Mouse (Mus musculus) adrenal gland (tissue): Measurements from ENCODE around the gene Gpr137.
"Not testable (repeated sequence)": the region's sequence is repeated elsewhere in the genome, so short reads cannot be mapped to it uniquely, and the experiment has no call there.

Source experiments
- intact Hi-C: fragments of 180-260 bp; cut with DNase I; formaldehyde crosslinking; loops from one replicate; pipeline ENCODE4 v1.15.1; 2025

Gpr137 gene

DNA sequence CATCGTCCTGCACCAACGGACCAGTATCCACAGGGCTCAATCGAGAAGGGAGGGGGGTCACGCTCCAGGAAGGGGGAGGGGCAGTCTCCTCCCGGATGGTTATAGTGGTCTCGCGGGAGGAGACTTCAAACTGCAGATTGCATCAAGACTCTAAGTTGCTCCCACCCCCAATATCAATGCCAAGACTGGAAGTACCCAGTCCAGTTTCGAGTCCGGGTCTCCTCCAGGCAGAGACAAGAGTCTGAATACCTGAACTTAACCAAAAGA is 17.0 kb downstream of the Gpr137 start, which contains the start of gene Catsperz:
TSS of gene Catsperz (minus strand) at position 74 of the 267 bp plus-strand sequence.
- intact Hi-C loops, result loop anchor here (5.0 kb wide), 1 partner anchor 47 kb away; the partner anchor contains the start of gene Ppp1r14b

DNA sequence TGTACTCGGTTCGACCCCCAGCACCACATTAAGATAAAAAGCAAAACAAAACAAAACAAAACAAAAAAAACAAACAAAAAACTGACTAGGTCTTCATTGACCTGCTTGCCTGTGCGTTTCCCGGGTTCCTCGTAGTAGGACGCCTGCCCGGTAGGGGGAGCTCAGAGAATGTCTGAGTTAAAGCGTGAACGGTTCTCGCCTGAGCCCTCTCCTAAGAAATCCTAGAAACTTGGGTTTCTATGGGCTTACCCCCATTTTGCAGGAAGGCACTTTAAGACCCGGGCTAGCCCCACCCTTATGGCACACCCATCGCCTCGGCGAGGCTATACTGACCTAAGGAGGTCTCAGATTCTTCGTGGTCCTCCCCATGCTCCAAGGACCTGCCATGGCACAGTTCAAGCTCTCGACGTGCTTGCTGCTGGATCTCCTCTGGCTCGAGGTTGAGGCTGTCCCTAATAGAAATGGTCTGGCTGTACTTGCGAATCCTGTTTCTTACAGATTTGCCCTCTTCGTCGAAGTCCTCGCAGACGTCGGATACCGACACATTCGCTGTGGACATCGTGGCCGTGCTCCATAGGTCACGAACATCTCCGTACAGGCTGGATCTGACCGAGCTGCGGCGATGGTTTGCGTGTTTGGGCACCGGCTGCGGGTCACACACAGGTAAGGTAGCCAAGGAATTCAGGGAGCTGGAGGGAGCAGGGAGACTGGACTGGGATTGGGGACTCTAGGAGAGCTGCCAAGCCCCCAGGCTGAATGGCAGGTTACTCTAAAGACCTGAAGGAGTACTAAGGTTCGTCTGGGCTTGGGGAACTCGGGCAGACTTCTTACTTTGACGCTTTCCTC is 17.6 kb downstream of the Gpr137 start:
- intact Hi-C loops, result loop anchor here (5.0 kb wide), 1 partner anchor 48 kb away; the partner anchor contains the start of gene Ppp1r14b

- intact Hi-C loops, result no loop called here
Observed at GRCm38 (mm10) chr19:6922901-6923735, 19.2 kb downstream of the Gpr137 start.

DNA sequence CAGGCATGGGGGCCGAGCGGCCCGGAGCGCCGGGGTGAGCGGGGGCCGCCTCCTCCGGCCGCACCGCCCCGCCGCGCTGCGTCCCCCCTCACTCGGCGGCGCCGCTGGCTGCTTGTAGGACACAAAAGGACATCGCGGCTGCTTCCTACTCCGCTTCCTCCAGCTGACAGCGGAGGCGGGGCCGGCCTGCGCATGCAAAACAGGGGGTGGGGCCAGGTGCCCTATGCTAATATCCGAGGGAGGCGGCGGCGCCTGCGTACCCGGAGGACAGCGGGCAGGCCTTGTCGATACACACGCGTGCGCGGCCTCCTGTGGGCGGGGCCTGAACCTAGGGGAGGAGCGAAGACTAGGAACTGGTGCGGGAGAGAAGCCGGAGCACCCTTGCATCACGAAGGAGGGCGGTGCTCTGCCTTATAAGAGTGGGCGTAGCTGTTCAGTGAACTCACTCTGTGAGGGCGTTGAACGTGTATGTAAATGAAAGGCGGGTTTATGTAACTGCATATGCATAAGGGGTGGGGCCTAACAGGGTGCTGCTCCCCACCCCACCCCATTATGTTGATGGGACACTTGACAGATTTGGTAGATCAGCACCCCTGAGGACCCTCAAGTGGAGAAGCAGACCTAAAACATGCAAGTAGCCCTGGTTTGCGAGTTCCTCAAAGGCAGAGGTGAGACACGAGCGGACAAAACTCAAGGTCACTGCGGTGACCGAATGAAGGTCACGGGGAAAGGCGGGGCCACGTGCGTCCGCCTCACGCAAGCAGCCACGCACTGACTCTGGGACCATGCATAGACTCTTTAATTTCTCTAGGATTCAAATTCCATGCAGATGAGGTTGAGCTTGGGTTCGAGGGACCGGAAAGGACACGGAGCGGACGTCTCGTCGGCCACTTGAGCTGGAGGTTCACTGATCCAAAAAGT is 20.4 kb downstream of the Gpr137 start, which contains the start of gene Esrra:
TSS of gene Esrra (minus strand) at position 167 of the 921 bp plus-strand sequence.
- intact Hi-C loops, result no loop called here

DNA sequence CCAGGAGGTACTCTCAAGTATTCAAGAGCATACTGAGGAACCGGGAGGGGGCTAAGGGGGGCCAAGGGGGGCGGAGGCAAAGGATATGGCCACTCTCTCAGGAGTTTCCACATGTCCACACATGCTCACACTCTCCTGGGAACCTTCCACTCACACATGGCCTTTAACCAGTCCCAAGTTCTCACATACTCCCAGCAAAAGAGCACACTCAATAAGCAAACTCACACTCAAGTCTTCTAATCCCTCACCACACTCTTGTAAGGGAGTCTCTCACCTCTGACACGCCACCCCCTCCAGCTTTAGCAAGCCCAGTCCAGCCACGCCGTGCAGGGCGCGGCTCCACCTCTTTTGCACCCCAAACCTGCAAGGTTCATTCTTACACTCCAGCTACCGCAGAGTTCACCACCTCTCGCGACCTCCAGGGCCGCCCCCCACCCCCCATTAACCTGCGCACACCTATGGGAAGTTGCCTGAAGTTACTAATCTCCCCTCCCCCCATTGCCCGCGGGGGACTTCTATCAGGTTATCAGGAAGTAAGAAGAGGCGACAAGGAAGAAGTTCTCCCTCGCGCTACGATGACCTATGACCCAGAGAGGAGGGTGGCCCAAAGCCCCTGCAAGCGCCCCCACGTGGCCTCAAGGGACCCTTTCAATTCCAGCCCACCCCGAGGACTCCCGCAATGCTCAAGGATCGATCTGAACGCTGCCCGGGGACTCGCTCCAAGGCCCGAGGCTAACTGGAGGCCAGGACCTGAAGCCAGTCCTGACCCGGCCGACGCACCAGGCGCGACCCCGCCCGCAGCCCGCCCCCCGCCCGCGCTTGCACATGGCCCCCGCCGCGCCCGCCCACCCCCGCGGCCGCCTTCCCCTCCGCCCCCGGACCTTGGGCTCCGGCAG is 21.3 kb downstream of the Gpr137 start:
- intact Hi-C loops, result no loop called here

DNA sequence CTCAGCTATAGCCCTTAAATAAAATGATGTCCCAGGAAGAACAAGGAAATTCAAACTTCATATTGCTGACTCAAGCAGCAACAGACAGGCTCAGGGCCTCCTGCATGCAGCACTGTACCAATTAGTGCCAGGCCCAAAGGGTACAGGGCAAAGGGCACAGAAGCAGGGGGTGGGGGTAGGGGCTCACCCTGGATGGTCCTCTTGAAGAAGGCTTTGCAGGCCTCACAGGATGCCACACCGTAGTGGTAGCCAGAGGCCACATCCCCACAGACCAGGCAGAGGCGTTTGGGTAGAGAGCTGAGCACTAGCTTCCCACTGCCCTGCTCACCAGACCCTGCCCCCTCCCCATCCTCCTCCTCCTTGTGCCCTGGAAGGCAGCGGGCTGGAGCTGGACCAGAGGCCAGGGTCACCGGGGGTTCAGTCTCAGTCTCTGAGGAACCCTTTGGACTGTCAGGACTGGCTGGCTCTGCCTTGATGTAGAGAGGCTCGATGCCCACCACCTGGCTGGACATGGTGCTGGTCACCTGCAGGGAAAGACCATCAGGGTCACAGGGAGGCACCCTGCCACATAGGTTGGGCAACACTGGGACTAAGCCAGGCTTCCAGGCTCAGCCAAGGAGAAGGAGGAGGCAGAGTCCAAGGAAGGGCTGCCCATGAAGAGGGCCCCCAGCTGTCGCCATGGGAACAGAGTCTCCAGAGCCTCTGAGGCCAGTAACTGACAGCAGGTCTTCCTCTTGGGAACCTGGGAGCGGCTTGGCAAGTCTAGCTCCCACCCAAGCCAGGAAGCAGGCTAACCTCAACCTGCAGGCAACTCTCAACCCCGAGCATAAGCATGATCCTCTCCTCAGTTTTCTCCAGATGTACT is 22.2 kb downstream of the Gpr137 start:
- intact Hi-C loops, result no loop called here

DNA sequence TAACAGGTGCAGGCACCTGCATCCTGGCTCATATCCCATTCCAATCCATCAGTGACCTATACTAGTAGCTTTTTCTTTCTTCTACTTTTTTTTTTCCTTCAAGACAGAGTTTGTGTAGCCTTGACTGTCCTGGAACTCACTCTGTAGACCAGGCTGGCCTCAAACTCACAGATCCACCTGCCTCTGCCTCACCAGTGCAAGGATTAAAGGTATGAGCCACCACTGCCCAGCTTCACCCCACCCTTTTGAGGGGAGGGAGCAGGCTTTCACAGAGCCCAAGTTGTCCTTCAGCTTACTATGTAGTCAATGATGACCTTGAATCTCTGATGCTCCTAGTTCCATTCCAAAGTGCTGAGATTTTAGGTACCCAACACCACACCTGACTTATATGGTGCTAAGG is 22.8 kb downstream of the Gpr137 start:
- intact Hi-C loops, result no loop called here

GRCm38 (mm10) chr19:6918321-6918720 is 24.0 kb downstream of the Gpr137 start:
- intact Hi-C loops, result no loop called here

- intact Hi-C loops, result no loop called here
Observed at GRCm38 (mm10) chr19:6916496-6916895, 25.8 kb downstream of the Gpr137 start.

GRCm38 (mm10) chr19:6915276-6915675 is 27.0 kb downstream of the Gpr137 start:
- intact Hi-C loops, result no loop called here

- intact Hi-C loops, result no loop called here
Observed at GRCm38 (mm10) chr19:6914540-6914939, 27.7 kb downstream of the Gpr137 start.

DNA sequence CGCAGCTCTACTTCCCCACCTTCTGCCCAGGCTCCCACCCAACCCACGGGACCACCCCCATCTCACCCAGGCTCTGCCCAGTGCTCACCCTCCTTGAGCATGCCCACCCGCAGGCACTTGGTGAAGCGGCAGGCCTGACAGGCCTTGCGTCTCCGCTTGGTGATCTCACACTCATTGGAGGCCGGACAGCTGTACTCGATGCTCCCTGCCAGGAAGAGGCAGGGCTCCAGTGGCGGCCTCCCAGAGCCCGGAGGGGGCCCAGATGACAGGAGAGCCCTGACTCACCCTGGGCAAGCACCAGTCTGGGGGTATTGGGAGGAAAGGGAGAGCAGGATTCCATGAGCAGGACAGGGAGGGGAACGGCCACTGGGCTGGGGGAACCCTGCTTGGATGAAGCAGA is 28.3 kb downstream of the Gpr137 start:
- intact Hi-C loops, result no loop called here

DNA sequence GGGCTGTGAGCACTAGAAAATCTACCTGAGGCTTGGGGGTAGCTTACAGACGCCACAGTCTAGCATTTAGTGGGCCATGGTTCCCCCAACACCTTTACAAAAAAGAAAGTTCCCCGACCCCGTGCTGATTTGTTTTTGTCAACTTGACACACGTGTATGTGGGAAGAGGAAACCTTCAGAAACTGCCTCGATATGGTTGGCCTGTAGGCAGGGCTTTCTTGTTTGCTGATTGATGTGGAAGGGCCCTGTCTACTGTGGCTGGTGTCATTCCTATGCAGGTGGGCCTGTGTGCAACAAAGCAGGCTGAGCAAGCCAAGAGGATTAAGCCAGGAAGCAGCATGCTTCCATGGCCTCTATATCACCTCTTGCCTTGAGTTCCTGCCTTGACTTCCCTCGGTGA is 29.2 kb downstream of the Gpr137 start:
- intact Hi-C loops, result no loop called here

DNA sequence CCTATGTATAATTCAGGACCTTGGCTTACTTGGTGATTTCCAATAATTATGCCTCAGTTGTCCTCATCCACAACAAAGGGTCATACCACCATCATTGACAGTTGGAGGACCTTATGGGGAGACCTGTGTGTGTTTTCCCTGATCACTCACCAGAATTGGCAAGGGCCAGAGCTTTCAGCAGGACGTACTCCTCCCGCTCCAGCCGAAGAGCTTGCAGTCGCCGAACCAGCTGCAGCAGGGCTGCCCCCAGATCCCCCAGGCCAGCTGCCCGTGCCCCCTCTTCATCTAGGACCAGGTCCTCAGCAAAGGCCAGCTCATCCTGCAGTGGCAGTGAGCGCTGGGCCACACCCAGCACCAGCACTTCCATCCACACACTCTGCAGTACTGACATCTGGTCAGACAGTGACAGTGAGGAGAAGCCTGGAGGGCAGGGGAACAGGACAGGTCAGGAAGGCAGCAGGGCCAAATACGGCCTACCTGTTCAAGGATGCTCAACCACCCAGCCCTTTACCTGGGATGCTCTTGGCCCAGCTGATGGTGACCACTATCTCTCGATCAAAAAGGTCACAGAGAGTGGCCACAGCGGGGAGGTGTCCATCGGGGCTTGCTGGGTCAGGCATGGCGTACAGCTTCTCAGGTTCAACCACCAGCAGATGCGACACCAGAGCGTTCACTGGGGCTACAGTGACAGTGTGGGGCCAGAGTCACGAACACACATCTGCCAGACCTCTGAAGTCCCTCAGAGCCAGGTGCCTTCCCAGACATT is 29.9 kb downstream of the Gpr137 start:
- intact Hi-C loops, result no loop called here

DNA sequence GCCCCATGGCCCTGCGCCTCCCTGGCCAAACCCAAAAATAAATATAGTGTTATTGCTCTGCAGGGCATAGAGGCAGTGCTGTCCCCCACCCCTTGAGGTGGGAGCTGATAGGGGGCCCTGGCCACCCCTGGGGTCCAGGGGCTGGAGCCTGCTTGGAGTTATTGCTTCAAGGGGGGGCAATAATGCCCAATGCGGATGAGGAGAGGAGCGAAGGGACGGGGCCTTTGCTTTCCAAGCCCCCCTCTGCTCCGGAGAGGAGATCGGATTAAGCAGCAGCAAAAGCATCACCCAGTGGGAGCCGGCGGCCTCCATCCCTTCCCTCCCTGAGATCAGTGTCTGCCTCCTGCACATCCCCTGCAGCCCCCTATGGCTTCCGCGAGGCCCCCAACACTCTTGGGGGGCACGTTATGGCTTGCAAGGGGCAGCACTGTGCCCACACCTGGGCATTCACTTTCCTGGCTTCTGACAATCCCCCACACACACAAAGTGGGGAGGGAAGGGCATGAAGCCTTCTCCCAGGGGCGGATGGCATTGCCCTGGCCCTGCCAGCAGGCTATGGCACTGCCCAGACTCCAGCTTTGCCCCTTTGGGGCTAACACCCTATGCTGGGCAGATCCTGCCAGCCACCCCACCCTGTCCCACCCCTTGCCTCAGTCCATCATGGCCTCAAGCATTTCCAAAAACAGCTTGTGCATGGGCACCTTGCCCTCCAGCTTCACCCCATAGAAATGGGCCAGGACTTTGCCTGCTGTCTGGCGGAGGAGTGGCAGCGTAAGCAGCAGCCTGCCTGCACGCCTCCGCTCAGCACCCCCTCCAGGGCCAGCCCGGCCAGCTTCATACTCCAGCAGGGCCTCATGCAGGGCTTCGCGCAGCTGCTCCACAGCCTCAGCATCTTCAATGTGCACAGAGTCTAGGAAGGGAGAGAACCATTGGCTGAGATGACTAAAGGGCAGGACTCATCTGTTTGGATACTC is 30.9 kb downstream of the Gpr137 start:
- intact Hi-C loops, result no loop called here

- intact Hi-C loops, result not testable (repeated sequence)
Observed at GRCm38 (mm10) chr19:6910306-6910705, 32.0 kb downstream of the Gpr137 start.
